Comparison of ENCODE assay signal across 12 mouse cellular contexts in the genomic region with DNA sequence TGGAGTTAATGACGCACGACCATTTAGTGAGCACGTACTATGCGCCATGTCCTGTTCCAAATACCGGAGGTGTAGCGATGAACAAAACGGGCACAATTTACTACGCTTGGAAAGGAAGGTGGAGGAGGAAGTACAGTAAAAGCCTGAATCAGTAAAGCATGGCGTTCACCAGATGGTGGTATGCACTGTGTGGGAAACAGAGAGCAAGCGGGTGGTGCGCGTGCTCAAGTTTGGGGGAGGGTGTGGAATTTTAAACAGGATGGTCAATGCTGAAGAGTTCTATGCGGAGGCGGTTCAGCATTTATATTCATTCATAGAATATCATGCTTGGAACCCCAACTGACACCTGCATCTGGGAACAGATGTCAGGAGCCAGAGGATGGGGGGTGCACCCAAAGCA.
A peak's percentile ranks its signal among the peaks of the same experiment; 100 is the strongest.
DNase-seq lines count a peak whose midpoint lies in the region.
"Had no signal": no experiment of that assay in that cellular context is flagged by ENCODE, and none has a peak within 500 bp of the region (broad histone marks: within the 10 kb centered on the region; RNA-seq: fewer than 3 reads in every experiment).

No protein-coding gene starts in this region.

- peak; percentile 16 for DNase-seq in left cerebral cortex, adult 11 months (ENCODE audit: low spot score)
- no peak for DNase-seq in left cerebral cortex, postnatal 4 days
- peak; percentile 22 to 23 for DNase-seq in frontal cortex, postnatal 14 days (ENCODE audit: low spot score in 2 of 2)
- DNase-seq in left cerebral cortex, postnatal 10 days (ENCODE audit: extremely low spot score in 1 of 2, low spot score in 2 of 2) = peak; percentile 20 to 23
- peak; percentile 64 for DNase-seq in telencephalon, adult 2 months (ENCODE audit: low read depth, low spot score)
- no peak for DNase-seq in adrenal gland, postnatal 36 days
- DNase-seq in adrenal gland, adult 2 months = no peak
- DNase-seq: cerebellum, postnatal 14 days; forebrain, postnatal 0 days; gastrocnemius, postnatal 36 days; heart, postnatal 4 days; kidney, adult 8-10 months had no signal

- intact Hi-C loops in left cerebral cortex, postnatal 4 days (cut with DNase I) = loop anchor here (10.0 kb wide), 1 partner anchor 385 kb away; no protein-coding TSS in a partner anchor
- intact Hi-C loops in left cerebral cortex, postnatal 10 days (cut with DNase I) = no loop called here

Comparison
In these comparisons a context has a peak if more than half of its experiments do, and no peak if none do; other contexts are left out.
1. DNase-seq: peak in left cerebral cortex, adult 11 months (single experiment), frontal cortex, postnatal 14 days (2 of 2), left cerebral cortex, postnatal 10 days (2 of 2) and telencephalon, adult 2 months (single experiment); none in left cerebral cortex, postnatal 4 days (single experiment), adrenal gland, postnatal 36 days (0 of 2) and adrenal gland, adult 2 months (single experiment).